Mouse (Mus musculus) cerebellum, adult 2 months (tissue): Measurements from ENCODE around the gene Tfr2. TPM values are rescaled to one million over a fixed set of nuclear protein-coding genes. Genes with fewer than 3 reads are reported as not detected.

Source experiments
- DNase-seq, 2 experiments: peaks; one replicate each; pipeline ENCODE4 v3.0.0; 2021
- H3K27ac ChIP-seq: fragments of 200-500 bp; 2 replicates; pipeline ENCODE4 v1.5.1; 2012; ENCODE audit warnings: low read length, control low read depth, inconsistent platforms; ENCODE audit not compliant: insufficient read depth
- H3K27me3 ChIP-seq: fragments of 200-500 bp; 2 replicates; pipeline ENCODE4 v1.6.1; 2012; ENCODE audit warnings: inconsistent platforms, mild to moderate bottlenecking, low read length, moderate library complexity; ENCODE audit not compliant: control insufficient read depth, insufficient read depth
- H3K4me1 ChIP-seq: fragments of 200-500 bp; 2 replicates; pipeline ENCODE4 v1.6.1; 2011; ENCODE audit warnings: low read length; ENCODE audit not compliant: control insufficient read depth, insufficient read depth
- H3K4me3 ChIP-seq: fragments of 200-500 bp; replicated peaks from 2 replicates; pipeline ENCODE3; 2011; ENCODE audit warnings: mild to moderate bottlenecking, low read depth, low read length, control low read depth; ENCODE audit not compliant: insufficient read depth
- CTCF ChIP-seq: fragments of 200-500 bp; IDR thresholded peaks from 2 replicates; pipeline ENCODE4 v1.5.1; 2011; ENCODE audit warnings: low read depth, mild to moderate bottlenecking, control low read depth, low read length, moderate library complexity, borderline replicate concordance; ENCODE audit not compliant: insufficient read depth
- POLR2A ChIP-seq: fragments of 200-500 bp; IDR thresholded peaks from 2 replicates; pipeline ENCODE4 v1.6.1; 2011; ENCODE audit warnings: low read length, control low read depth, borderline replicate concordance; ENCODE audit not compliant: insufficient read depth
- WGBS: fragments of 180-500 bp; shearing (Covaris S2); methylation state at CpG from one replicate; pipeline ENCODE4 v1.1.7; 2018; 5-methylcytosine and 5-hydroxymethylcytosine counted together
- polyA plus RNA-seq: library from polyadenylated mRNA; depleted of rRNA; stranded (reverse); fragments of >200 nt; gene quantifications from 2 replicates; pipeline ENCODE4 v1.2.3, GENCODE M21; 2012

The Tfr2 gene
- polyA plus RNA-seq, 1 experiment = 6.8 TPM

DNA sequence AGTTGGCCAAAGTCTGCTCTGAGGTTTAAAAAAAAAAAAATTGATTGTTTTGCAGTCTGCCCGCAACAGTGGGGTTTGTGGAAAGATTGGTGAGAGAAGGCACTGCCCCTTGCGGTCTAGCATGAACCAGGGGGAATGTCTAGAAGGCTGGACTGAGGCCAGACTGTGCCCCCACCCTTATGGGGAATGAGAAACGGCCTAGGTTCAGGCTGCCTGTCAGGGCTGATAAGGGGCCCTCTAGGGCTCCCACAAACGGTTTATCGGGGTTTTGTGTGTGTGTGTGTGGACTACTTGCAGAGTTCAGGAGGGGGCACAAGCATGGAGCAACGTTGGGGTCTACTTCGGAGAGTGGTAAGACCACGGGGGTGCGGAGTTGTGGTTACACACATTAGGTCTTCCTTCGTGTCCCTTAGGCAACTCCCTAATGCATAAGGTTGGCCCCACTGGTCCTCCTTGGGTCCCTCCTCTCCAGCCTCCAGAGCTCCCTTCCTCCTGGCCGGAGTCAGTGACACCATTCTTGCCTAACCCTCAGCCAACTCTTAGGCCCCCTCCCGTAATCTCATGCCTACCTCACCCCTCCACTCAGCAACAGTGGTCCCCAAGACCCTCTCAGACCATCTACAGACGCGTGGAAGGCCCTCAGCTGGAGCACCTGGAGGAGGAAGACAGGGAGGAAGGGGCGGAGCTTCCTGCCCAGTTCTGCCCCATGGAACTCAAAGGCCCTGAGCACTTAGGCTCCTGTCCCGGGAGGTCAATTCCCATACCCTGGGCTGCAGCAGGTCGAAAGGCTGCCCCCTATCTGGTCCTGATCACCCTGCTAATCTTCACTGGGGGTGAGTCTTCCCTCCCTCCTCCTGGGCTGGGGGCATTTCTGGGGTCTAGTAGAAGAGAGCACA lies 1.3 kb downstream of the Tfr2 start:
- WGBS = 68% methylated on average over 17 of the region's 17 CpGs
- TF ChIP-seq CTCF (no peak), POLR2A (no peak)
- H3K27ac ChIP-seq = no peak overlapping the region
- no peak for DNase-seq
- H3K4me1 ChIP-seq = no peaks in the 10 kb centered on the region
- H3K4me3 ChIP-seq = no peak overlapping the region
- no peaks in the 10 kb centered on the region for H3K27me3 ChIP-seq

DNA sequence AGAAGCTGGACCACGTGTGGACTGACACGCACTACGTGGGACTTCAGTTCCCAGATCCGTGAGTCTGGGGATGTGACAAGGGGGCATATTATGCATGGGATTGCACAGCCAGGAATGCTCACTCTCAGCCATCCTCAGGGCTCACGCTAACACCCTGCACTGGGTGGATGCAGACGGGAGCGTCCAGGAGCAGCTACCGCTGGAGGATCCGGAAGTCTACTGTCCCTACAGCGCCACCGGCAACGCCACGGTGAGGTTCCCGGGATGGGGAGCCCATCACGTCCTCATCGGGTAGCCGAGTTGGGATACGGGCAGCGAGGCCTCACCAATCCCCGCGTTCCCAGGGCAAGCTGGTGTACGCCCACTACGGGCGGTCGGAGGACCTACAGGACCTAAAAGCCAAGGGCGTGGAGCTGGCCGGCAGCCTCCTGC lies 4.8 kb downstream of the Tfr2 start:
- no peaks in the 10 kb centered on the region; the same call in 1 of the 2 replicates for H3K4me1 ChIP-seq
- H3K27ac ChIP-seq = no peak overlapping the region
- peak; percentile 82 to 84 for DNase-seq
- H3K4me3 ChIP-seq = peak overlapping the region; percentile 59
- TF ChIP-seq CTCF (peak; percentile 56), POLR2A (no peak)
- WGBS = 4% methylated on average over 27 of the region's 27 CpGs
- no peaks in the 10 kb centered on the region for H3K27me3 ChIP-seq

DNA sequence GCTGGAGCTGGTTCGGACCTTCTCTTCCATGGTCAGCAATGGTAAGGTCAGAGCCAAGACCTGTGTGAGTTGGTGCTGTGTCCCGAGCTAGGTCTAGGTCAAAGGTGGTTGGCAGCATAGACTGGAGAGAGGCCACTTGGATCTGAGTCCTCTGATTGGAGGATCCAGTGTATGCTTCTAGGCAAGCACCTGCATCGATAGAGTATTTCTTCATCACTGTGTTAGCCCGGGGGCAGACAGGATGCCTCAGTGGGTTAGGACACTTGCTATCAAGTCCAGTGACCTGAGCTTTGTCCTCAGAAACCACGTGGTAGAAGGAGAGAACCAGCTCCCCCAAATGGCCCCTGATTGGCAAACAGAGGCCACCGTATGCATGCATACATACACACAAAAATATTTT lies 10.6 kb downstream of the Tfr2 start:
- TF ChIP-seq CTCF (no peak), POLR2A (no peak)
- WGBS = 86% methylated on average over 6 of the region's 6 CpGs

DNA sequence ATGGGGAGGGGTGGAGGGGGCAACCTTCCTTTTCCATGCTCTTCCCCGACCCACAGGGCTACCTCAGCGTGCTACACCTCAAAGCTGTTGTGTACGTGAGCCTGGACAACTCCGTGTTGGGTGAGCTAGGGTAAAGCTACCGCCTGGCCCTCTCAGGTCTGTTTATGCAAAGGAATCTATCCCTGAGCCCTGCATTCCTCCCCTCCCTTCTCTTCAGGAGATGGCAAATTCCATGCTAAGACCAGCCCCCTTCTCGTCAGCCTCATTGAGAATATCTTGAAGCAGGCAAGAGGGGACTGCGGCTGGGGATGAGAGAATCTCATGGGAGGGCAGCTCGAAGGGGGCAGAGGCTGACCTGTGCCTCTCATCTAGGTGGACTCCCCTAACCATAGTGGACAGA lies 13.1 kb downstream of the Tfr2 start:
- Histone ChIP-seq H3K4me3 (no peak overlapping the region), H3K4me1 (no peaks in the 10 kb centered on the region; the same call in 1 of the 2 replicates), H3K27ac (no peak overlapping the region), H3K27me3 (no peaks in the 10 kb centered on the region)
- no peak for TF ChIP-seq CTCF
- TF ChIP-seq POLR2A = no peak
- no peak for DNase-seq
- WGBS = 77% methylated on average over 8 of the region's 8 CpGs

More for the DNA sequence above, 10.6 kb downstream of the Tfr2 start:
- Histone ChIP-seq H3K27ac (no peak overlapping the region), H3K4me1 (no peaks in the 10 kb centered on the region; the same call in none of the 2 replicates), H3K27me3 (no peaks in the 10 kb centered on the region), H3K4me3 (no peak overlapping the region)
- DNase-seq = no peak

DNA sequence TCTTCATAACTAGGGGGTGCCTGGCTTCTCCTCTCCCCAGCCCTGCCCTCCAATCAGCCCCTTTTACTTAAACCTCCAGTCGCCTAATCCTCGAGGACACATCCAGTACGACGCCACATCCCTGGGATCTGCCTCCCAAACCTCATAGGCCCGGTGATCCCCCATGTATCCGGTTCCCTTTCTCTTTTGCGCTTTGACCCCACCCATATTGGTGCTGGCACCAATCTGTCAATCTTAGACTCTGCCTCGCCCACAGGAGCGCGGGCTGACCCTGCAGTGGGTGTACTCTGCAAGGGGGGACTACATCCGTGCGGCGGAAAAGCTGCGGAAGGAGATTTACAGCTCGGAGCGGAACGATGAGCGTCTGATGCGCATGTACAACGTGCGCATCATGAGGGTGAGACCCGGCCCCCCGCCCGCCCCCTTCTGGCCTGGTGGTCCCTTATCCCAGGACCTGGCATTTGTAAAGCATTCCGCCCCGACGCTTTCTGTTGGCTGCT lies 14.1 kb downstream of the Tfr2 start:
- WGBS = 28% methylated on average over 27 of the region's 27 CpGs
- no peaks in the 10 kb centered on the region; the same call in 1 of the 2 replicates for H3K4me1 ChIP-seq
- peak; percentile 18 to 37 for DNase-seq
- H3K27me3 ChIP-seq = no peaks in the 10 kb centered on the region
- no peak overlapping the region for H3K27ac ChIP-seq
- TF ChIP-seq CTCF (no peak), POLR2A (no peak)
- peak overlapping the region; percentile 42 for H3K4me3 ChIP-seq

DNA sequence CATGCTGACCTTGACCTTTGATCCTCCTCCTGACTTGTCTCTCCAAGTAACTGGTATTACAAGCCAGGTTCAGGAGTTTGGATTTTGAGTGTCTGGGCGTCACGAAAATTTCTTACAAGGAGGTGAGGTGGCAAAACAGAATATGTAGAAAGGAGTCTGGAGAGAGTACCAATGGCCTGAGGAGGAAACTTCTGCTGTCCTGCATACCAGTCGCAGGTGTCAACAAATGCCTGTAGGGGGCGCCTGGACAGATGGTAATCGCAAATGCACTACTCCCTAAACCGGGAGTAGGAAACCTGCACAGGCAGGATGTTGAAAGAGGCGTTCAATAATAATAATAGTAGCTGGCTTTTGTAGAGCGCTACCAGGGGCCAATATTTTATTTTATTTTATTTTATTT lies 15.3 kb downstream of the Tfr2 start:
- Histone ChIP-seq H3K27ac (no peak overlapping the region), H3K4me1 (no peaks in the 10 kb centered on the region; the same call in 1 of the 2 replicates), H3K4me3 (no peak overlapping the region), H3K27me3 (no peaks in the 10 kb centered on the region)
- TF ChIP-seq CTCF (peak; percentile 71), POLR2A (no peak)
- 24% methylated on average over 8 of the region's 8 CpGs for WGBS
- DNase-seq = peak; percentile 73 to 79

DNA sequence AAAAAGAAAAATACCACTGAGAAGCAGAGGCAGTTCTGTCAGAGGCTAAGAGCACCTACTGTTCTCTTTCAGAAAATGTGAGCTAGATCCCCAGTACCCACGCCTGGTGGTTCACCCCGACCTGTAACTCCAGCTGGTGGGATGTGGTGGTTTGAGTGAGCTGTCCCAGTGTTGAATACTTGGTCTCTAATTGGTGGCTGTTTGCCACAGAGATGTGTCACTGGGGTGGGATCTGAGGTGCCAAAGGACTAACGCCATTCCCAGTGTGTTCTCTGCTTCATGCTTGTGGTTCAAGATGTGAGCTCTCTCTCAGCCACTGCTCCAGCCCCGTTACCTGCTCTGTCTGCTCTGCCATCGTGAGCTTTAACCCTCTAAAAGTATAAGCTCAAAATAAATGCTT lies 20.9 kb downstream of the Tfr2 start:
- Histone ChIP-seq H3K4me1 (no peaks in the 10 kb centered on the region), H3K4me3 (no peak overlapping the region), H3K27ac (no peak overlapping the region), H3K27me3 (no peaks in the 10 kb centered on the region)
- TF ChIP-seq CTCF = no peak
- no peak for TF ChIP-seq POLR2A
- DNase-seq = no peak
- 77% methylated on average over 5 of the region's 5 CpGs for WGBS

DNA sequence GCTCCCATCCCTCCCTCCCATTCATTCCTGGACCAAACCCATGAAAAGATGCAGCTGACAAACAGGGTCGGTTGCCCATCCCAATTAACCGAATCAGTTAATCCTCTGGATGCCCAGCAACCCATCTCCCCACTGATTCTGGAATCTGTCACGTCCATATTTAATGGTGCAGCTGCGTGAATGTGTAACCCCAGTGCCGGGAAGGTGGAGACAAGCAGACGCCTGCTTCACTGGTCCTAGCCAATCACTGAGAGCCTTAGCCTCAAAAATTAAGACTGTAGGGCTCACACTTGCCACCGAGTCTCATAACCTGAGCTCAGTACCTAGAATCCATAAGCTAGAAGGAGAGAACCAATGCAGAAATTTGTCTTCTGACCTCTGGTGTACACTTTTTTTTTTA lies 26.3 kb downstream of the Tfr2 start:
- DNase-seq = no peak
- TF ChIP-seq POLR2A = no peak
- TF ChIP-seq CTCF = no peak
- no peak overlapping the region for H3K27ac ChIP-seq
- WGBS = 41% methylated on average over 7 of the region's 7 CpGs
- no peak overlapping the region for H3K4me3 ChIP-seq
- peaks cover 9% of the 10 kb centered on the region for H3K4me1 ChIP-seq
- H3K27me3 ChIP-seq = no peaks in the 10 kb centered on the region
